Mouse (Mus musculus) limb, embryonic 13.5 days (tissue): ENCODE results near the gene Cck. TPM values are rescaled to one million over a fixed set of nuclear protein-coding genes. Genes with fewer than 3 reads are reported as not detected.

Experiments used
- ATAC-seq: fragments of 200-750 bp; cut with Nextera tagmentation; 2 replicates; pipeline ENCODE4 v1.8.0; 2017; ENCODE audit warnings: low read depth, moderate number of reproducible peaks, moderate TSS enrichment; ENCODE audit not compliant: low FRiP score
- H3K27ac ChIP-seq: fragments of 300-500 bp; sonication (generic); 2 replicates; pipeline ENCODE4 v1.5.1; 2015; ENCODE audit warnings: inconsistent platforms, mild to moderate bottlenecking, moderate library complexity
- H3K27me3 ChIP-seq: fragments of 300-500 bp; sonication (generic); 2 replicates; pipeline ENCODE4 v1.6.1; 2015; ENCODE audit warnings: mild to moderate bottlenecking, inconsistent platforms
- H3K36me3 ChIP-seq: fragments of 300-500 bp; sonication (generic); 2 replicates; pipeline ENCODE4 v1.6.1; 2015; ENCODE audit warnings: inconsistent platforms, mild to moderate bottlenecking, moderate library complexity
- H3K4me1 ChIP-seq: fragments of 300-500 bp; sonication (generic); 2 replicates; pipeline ENCODE4 v1.6.1; 2015; ENCODE audit warnings: inconsistent platforms
- H3K4me2 ChIP-seq: fragments of 300-500 bp; sonication (generic); replicated peaks from 2 replicates; pipeline ENCODE4 v1.6.1; 2015; ENCODE audit warnings: inconsistent platforms, mild to moderate bottlenecking, moderate library complexity
- H3K4me3 ChIP-seq: fragments of 300-500 bp; sonication (generic); 2 replicates; pipeline ENCODE4 v1.5.1; 2015; ENCODE audit warnings: moderate library complexity, mild to moderate bottlenecking, inconsistent platforms
- H3K9ac ChIP-seq: fragments of 300-500 bp; sonication (generic); 2 replicates; pipeline ENCODE4 v1.6.1; 2015; ENCODE audit warnings: mild to moderate bottlenecking, inconsistent platforms
- H3K9me3 ChIP-seq: fragments of 300-500 bp; sonication (generic); 2 replicates; pipeline ENCODE4 v1.6.1; 2016; ENCODE audit warnings: inconsistent platforms
- WGBS: fragments of 180-500 bp; shearing (Covaris S2); methylation state at CpG from one replicate; pipeline ENCODE4 v1.1.7; 2015; 5-methylcytosine and 5-hydroxymethylcytosine counted together
- polyA plus RNA-seq: library from polyadenylated mRNA; unstranded; fragments of >200 nt; fragmentation: Nextera tagmentation; extraction: Ambion mirVana; gene quantifications from 2 replicates; pipeline ENCODE4 v1.2.1, GENCODE M21; 2015

Cck gene
- polyA plus RNA-seq, 1 experiment from 2014 or later = 2.3 TPM

DNA sequence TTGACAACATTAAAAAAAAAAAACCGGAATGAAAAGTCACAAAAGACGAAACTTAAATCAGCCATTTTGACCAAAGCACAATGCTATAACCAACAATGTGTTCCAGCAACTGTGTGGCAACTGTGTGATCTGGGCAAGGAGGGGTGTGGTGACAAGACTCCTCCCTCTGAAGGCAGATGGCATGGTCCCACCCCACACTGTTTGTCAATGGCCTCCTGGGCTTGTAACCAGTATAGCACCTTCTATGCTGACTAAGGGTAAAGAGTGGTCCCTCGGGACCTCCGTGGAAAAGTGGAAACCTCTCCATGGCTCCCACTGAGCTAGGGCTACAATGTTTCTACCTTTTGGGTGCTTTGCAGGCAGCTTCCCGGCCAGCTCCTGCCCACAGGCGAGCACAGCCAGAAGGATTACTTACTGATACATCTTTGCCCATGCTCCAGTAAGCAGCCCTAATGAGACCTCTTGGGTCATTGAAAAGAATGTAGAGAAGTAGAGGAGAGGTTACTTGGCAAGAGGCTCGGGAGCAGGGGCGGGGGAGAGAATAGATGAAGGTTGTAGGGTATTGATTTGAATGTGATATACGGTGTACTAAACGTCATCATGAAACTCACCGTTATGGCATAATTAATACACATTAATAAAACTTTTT, 3.8 kb downstream of the Cck start:
- no peak overlapping the region for H3K4me3 ChIP-seq
- no peak for ATAC-seq
- no peak overlapping the region for H3K4me2 ChIP-seq
- no peaks in the 10 kb centered on the region for H3K36me3 ChIP-seq
- H3K27me3 ChIP-seq = peaks cover 57% of the 10 kb centered on the region
- peaks cover 21% of the 10 kb centered on the region for H3K4me1 ChIP-seq
- H3K9ac ChIP-seq = no peak overlapping the region
- no peak overlapping the region for H3K27ac ChIP-seq
- no peaks in the 10 kb centered on the region for H3K9me3 ChIP-seq
- WGBS = 78% methylated on average over 11 of the region's 11 CpGs

DNA sequence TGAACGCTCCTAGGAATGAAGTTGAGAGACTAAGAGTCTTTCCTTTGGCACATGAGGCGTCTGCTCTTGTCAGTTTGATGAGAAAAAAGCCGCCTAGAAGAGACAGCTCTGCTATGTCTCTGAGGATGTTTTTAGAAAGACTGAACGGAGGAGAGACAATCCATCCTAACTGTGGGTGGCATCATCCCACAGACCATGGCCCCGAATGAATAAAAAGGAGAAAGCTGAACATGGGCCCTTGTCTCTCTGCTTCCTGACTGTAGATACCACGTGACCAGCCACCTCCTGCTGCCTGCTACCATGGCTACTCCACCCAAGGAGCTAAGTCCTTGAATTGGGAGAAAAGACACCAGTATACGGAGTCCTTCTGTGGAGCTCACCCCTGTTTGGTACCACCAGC, 8.3 kb downstream of the Cck start:
- H3K4me1 ChIP-seq = 0 out of 2 replicates have a peak, but pooled peaks cover 5% of the 10 kb centered on the region
- H3K4me3 ChIP-seq = no peak overlapping the region
- no peaks in the 10 kb centered on the region for H3K9me3 ChIP-seq
- no peak for ATAC-seq
- H3K36me3 ChIP-seq = no peaks in the 10 kb centered on the region
- H3K4me2 ChIP-seq = no peak overlapping the region
- peaks cover 12% of the 10 kb centered on the region for H3K27me3 ChIP-seq
- no peak overlapping the region for H3K27ac ChIP-seq
- WGBS = 77% methylated on average over 7 of the region's 7 CpGs
- no peak overlapping the region for H3K9ac ChIP-seq

- no peak overlapping the region for H3K4me3 ChIP-seq
- H3K9me3 ChIP-seq = no peaks in the 10 kb centered on the region
- H3K9ac ChIP-seq = no peak overlapping the region
- peaks cover 6% of the 10 kb centered on the region; the same call in 1 of the 2 replicates for H3K4me1 ChIP-seq
- no peaks in the 10 kb centered on the region for H3K27me3 ChIP-seq
- peaks cover 4% of the 10 kb centered on the region; the same call in 1 of the 2 replicates for H3K36me3 ChIP-seq
- H3K27ac ChIP-seq = no peak overlapping the region
- peak; percentile 45; the same call in 1 of the 2 replicates for ATAC-seq
- no peak overlapping the region for H3K4me2 ChIP-seq
- WGBS = 29% methylated on average over 5 of the region's 5 CpGs
These were observed 16.0 kb downstream of the Cck start for GRCm38 (mm10) chr9:121479453-121479852.

DNA sequence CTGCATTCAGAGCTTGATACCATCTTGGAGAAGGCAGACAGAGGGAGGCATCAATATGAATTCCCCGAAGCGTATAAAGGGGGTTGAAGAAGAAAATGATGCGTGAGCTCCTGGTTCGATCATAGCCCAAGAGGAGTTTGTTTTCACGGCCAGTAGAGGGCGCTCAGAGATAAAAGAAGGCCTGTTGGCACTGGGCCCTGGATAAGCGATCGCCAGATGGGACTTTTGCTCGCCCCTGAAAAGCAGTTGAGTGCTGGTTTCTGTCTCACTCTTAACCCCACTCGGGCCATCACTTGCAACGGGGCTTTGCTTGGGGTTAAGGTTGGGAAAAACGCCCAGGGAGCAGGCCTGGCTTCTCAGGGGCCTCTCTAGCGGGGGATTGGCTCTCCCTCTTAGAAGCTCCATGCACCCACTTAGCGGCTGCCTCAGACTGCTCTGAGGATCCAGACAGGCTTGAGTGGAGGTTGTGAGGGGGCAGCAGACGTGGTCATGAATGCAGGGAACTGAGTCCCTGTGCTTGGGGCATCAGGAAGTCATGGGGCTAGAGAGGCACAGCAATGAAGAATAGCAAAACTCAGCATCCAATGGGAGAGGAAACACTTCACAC, 18.1 kb downstream of the Cck start:
- Histone ChIP-seq H3K27me3 (no peaks in the 10 kb centered on the region), H3K27ac (no peak overlapping the region), H3K36me3 (peaks cover 15% of the 10 kb centered on the region), H3K9me3 (no peaks in the 10 kb centered on the region), H3K4me3 (peak overlapping the region; percentile 29), H3K4me2 (peak overlapping the region; percentile 59), H3K4me1 (peaks cover 3% of the 10 kb centered on the region; the same call in 1 of the 2 replicates), H3K9ac (peak overlapping the region; percentile 53)
- 16% methylated on average over 15 of the region's 15 CpGs for WGBS
- peak; percentile 43; the same call in 1 of the 2 replicates for ATAC-seq

DNA sequence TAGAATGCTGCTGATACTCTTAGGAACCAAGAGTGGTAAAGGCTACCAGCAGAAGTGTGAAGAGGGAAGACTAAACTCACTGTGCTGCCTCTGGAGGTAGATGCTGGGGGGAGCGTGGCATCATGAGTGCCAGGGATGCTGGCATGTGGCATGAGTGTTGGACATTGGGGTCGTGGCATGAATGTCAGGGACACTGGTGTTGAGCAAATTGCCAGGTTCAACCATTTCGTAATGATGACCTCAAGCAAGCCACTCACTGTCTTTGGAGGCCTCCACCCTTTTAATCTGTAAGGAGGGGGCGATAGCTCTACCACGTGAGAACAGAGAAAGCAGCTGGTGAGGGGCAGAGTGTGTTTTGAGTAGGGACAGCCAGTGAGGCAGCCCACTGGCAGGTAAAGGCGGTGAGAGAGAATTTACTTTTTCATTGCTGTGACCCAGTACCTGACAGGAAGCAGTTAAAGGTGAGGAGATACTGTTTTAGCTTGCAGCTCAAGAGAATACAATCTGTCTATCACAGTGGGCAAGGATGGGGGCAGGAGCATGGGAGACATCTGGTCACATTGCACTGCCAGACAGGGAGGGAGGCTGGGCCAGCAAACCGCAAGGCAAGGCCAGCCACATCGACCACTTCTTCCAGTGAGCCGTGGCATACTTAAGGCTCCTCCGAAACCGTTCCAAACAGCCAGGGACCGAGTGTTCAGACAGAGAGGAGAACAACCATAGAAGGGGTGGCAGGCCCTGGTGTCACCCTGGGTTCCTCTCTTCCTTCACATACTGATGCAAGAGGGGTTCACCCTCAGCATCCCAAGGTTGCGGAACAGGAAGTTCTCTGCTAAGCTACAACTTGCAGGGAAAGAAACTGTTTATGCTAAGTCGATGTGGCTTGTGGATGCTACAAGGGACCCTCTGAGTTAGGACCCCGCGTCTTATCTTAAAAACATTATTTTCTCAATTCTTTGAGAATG, 19.7 kb downstream of the Cck start:
- H3K4me3 ChIP-seq = no peak overlapping the region
- H3K27me3 ChIP-seq = no peaks in the 10 kb centered on the region
- H3K4me1 ChIP-seq = peaks cover 3% of the 10 kb centered on the region; the same call in 1 of the 2 replicates
- H3K9me3 ChIP-seq = no peaks in the 10 kb centered on the region
- no peak overlapping the region for H3K9ac ChIP-seq
- H3K36me3 ChIP-seq = peaks cover 23% of the 10 kb centered on the region
- no peak overlapping the region for H3K4me2 ChIP-seq
- 77% methylated on average over 16 of the region's 16 CpGs for WGBS
- ATAC-seq = no peak
- H3K27ac ChIP-seq = no peak overlapping the region

- Histone ChIP-seq H3K27ac (no peak overlapping the region), H3K36me3 (peaks cover 23% of the 10 kb centered on the region), H3K27me3 (no peaks in the 10 kb centered on the region), H3K4me1 (peaks cover 3% of the 10 kb centered on the region), H3K9ac (no peak overlapping the region), H3K4me2 (no peak overlapping the region), H3K4me3 (no peak overlapping the region), H3K9me3 (no peaks in the 10 kb centered on the region)
- no peak for ATAC-seq
- WGBS = 83% methylated on average over 5 of the region's 5 CpGs
These were observed 20.7 kb downstream of the Cck start for GRCm38 (mm10) chr9:121474771-121475170.

DNA sequence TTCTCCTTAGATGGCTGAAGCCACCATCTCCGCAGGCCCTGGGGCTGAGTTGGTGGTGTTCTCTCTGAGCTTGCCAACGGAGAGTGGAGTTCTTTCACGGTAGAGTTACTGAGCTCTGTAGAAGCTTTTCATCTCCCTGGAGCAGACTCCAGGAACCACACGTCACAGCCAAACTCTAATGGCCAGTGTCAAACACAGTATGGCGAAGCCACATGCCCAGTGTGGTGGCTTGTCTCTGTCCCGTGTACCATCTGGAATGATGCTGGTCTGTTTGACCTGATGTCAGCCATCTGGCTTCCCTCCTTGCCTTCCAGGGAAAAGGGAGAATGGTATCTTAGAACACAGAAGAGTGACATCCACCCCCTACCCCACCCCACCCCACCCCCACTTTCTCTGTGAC, 25.8 kb downstream of the Cck start:
- Histone ChIP-seq H3K9me3 (no peaks in the 10 kb centered on the region), H3K4me2 (no peak overlapping the region), H3K9ac (no peak overlapping the region), H3K27me3 (no peaks in the 10 kb centered on the region), H3K4me1 (no peaks in the 10 kb centered on the region; the same call in 1 of the 2 replicates), H3K27ac (no peak overlapping the region), H3K36me3 (peaks cover 35% of the 10 kb centered on the region), H3K4me3 (no peak overlapping the region)
- no peak for ATAC-seq
- 80% methylated on average over 6 of the region's 6 CpGs for WGBS

- no peak overlapping the region for H3K4me2 ChIP-seq
- 86% methylated on average over 11 of the region's 11 CpGs for WGBS
- ATAC-seq = no peak
- peaks cover 32% of the 10 kb centered on the region for H3K36me3 ChIP-seq
- no peaks in the 10 kb centered on the region for H3K27me3 ChIP-seq
- H3K9me3 ChIP-seq = no peaks in the 10 kb centered on the region
- H3K9ac ChIP-seq = no peak overlapping the region
- H3K4me3 ChIP-seq = no peak overlapping the region
- no peak overlapping the region for H3K27ac ChIP-seq
- H3K4me1 ChIP-seq = no peaks in the 10 kb centered on the region; the same call in 1 of the 2 replicates
These were observed 28.0 kb downstream of the Cck start for GRCm38 (mm10) chr9:121467460-121467859.

DNA sequence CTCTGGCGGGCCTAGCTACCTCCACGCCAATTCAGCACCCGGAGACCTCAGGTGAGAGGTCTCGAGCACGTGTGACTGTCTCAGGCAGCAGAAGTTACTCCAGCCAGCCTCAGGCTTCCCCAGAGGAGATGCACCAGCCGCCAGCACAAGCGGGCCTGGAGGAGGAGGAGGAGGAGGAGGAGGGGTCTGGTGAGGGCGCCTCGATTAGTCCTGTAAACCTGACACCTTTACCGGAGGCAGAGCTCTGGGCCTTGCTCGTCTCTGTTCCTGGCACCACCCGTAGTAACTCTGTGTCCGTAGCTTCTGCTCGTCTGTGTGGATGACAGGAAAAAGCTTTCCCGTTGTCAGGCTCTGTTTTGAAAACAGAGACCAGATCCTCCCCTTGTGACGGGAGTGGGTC, 35.0 kb downstream of the Cck start:
- no peak overlapping the region for H3K4me2 ChIP-seq
- H3K27ac ChIP-seq = no peak overlapping the region
- no peak overlapping the region for H3K9ac ChIP-seq
- WGBS = 31% methylated on average over 16 of the region's 16 CpGs
- no peak for ATAC-seq
- H3K4me3 ChIP-seq = no peak overlapping the region
- H3K9me3 ChIP-seq = no peaks in the 10 kb centered on the region
- H3K36me3 ChIP-seq = peaks cover 49% of the 10 kb centered on the region
- no peaks in the 10 kb centered on the region for H3K27me3 ChIP-seq
- H3K4me1 ChIP-seq = no peaks in the 10 kb centered on the region

GRCm38 (mm10) chr9:121459950-121460349, 35.5 kb downstream of the Cck start:
- Histone ChIP-seq H3K4me1 (no peaks in the 10 kb centered on the region), H3K4me2 (no peak overlapping the region), H3K4me3 (no peak overlapping the region), H3K9ac (no peak overlapping the region), H3K9me3 (no peaks in the 10 kb centered on the region), H3K36me3 (peaks cover 54% of the 10 kb centered on the region), H3K27me3 (no peaks in the 10 kb centered on the region), H3K27ac (no peak overlapping the region)
- WGBS = 65% methylated on average over 2 of the region's 2 CpGs
- 0 out of 2 replicates have a peak, but pooled peaks have one; percentile 3 for ATAC-seq

DNA sequence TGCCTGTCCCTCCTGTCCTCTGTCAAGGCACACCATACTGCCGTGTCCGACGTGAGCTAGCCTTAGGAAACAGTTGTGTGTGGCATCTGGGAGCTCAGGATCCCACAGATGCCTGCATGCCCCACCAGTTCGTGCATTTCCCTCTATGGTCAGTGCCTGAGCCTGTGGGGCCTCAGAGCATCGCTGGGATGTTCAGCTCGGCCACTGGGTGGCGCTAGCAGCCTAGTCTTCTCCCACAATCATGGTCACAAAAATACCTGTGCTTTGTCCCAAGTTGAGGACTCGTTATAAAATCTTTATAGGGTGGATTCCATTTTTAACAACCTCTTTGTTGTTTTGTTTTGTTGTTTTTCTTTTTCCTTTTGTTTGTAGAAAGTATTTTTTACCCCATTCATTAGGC, 37.0 kb downstream of the Cck start:
- no peak for ATAC-seq
- peaks cover 65% of the 10 kb centered on the region for H3K36me3 ChIP-seq

More for the DNA sequence above, 37.0 kb downstream of the Cck start:
- H3K9ac ChIP-seq = no peak overlapping the region
- 30% methylated on average over 8 of the region's 8 CpGs for WGBS
- no peak overlapping the region for H3K4me2 ChIP-seq
- H3K4me3 ChIP-seq = no peak overlapping the region
- no peaks in the 10 kb centered on the region for H3K9me3 ChIP-seq
- H3K4me1 ChIP-seq = no peaks in the 10 kb centered on the region
- no peak overlapping the region for H3K27ac ChIP-seq
- no peaks in the 10 kb centered on the region for H3K27me3 ChIP-seq
